Mouse (Mus musculus) heart, adult 2 months (tissue): ENCODE data around the gene Lnx2. TPM values are rescaled to one million over a fixed set of nuclear protein-coding genes. Genes with fewer than 3 reads are reported as not detected.

ENCODE experiments used
- DNase-seq, 2 experiments: peaks; one replicate each; pipeline ENCODE4 v3.0.0; 2021
- H3K27ac ChIP-seq: fragments of 200-600 bp; 2 replicates; pipeline ENCODE4 v1.8.1; 2022
- H3K27me3 ChIP-seq: fragments of 200-500 bp; 2 replicates; pipeline ENCODE4 v1.6.1; 2012; ENCODE audit warnings: mild to moderate bottlenecking, low read length, inconsistent platforms, mixed read lengths; ENCODE audit not compliant: control insufficient read depth, insufficient read depth
- H3K36me3 ChIP-seq: fragments of 200-500 bp; 2 replicates; pipeline ENCODE4 v1.6.1; 2012; ENCODE audit warnings: low read length, inconsistent platforms; ENCODE audit not compliant: control insufficient read depth, insufficient read depth
- H3K4me1 ChIP-seq: fragments of 200-500 bp; 2 replicates; pipeline ENCODE4 v1.6.1; 2011; ENCODE audit warnings: low read length; ENCODE audit not compliant: control insufficient read depth, insufficient read depth
- H3K4me3 ChIP-seq: fragments of 200-600 bp; 2 replicates; pipeline ENCODE4 v1.8.1; 2022
- H3K79me2 ChIP-seq: fragments of 200-500 bp; replicated peaks from 2 replicates; pipeline ENCODE4 v1.6.1; 2012; ENCODE audit warnings: mild to moderate bottlenecking, inconsistent platforms, low read length, moderate library complexity, mixed read lengths; ENCODE audit not compliant: control insufficient read depth, insufficient read depth
- H3K9ac ChIP-seq: fragments of 200-500 bp; 2 replicates; pipeline ENCODE4 v1.6.1; 2012; ENCODE audit warnings: low read depth, mild to moderate bottlenecking, control low read depth, inconsistent platforms, low read length, mixed read lengths
- CTCF ChIP-seq: fragments of 200-600 bp; IDR thresholded peaks from 2 replicates; pipeline ENCODE4 v1.8.1; 2022; ENCODE audit warnings: antibody characterized with exemption, mild to moderate bottlenecking, moderate library complexity
- EP300 ChIP-seq: fragments of 200-500 bp; IDR thresholded peaks from 2 replicates; pipeline ENCODE4 v1.6.1; 2011; ENCODE audit warnings: low read depth, low read length, control low read depth; ENCODE audit not compliant: insufficient read depth
- POLR2A ChIP-seq: fragments of 200-500 bp; IDR thresholded peaks from 2 replicates; pipeline ENCODE4 v1.6.1; 2011; ENCODE audit warnings: mild to moderate bottlenecking, low read depth, low read length, control low read depth; ENCODE audit not compliant: insufficient read depth
- WGBS: fragments of 180-500 bp; shearing (Covaris S2); methylation state at CpG from one replicate; pipeline ENCODE4 v1.1.7; 2018; 5-methylcytosine and 5-hydroxymethylcytosine counted together
- intact Hi-C: fragments of 180-260 bp; cut with DNase I; formaldehyde crosslinking; loops from one replicate; pipeline ENCODE4 v1.15.1; 2025
- polyA plus RNA-seq: library from polyadenylated mRNA; depleted of rRNA; stranded (reverse); fragments of >200 nt; gene quantifications from 2 replicates; pipeline ENCODE4 v1.2.3, GENCODE M21; 2012
- total RNA-seq, 2 experiments: library from RNA; stranded (reverse); gene quantifications; 2 replicates each; pipeline ENCODE4 v1.2.3; 2021

The Lnx2 gene
- total and polyA plus RNA-seq, 3 experiments: 9.5 to 14.5 (median 13.6) TPM

DNA sequence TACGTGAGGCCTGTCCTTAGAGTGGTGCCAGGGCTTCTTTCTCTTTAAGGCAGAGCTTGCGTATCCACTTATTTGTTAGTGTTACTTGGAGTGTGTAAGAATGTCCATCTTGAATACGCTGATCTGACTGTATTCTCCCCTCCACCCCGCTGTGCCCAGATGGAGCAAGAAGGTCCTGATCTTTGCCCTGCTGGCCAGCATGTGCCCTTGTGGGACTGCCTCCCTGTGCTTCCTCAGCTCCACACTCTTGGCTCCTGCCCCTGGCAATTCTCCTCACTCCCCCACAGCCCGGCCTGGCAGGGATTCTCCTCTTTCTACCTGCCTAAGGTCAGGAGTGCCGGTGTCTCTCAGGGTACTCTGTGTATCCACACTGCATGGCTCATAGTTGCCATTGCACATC, 95.0 kb downstream of the Lnx2 start:
- H3K36me3 ChIP-seq: no peaks in the 10 kb centered on the region
- no peaks in the 10 kb centered on the region for H3K79me2 ChIP-seq
- 79% methylated on average over 6 of the region's 6 CpGs for WGBS
- peaks cover 2% of the 10 kb centered on the region; the same call in 1 of the 2 replicates for H3K27me3 ChIP-seq
- no peak for DNase-seq
- no peak overlapping the region for H3K9ac ChIP-seq
- intact Hi-C loops: loop anchor here (5.0 kb wide), 3 partner anchors 39 to 336 kb away; no protein-coding TSS in a partner anchor
- H3K4me3 ChIP-seq: no peak overlapping the region
- no peak overlapping the region for H3K27ac ChIP-seq
- TF ChIP-seq EP300: no peak
- TF ChIP-seq POLR2A: no peak
- no peak for TF ChIP-seq CTCF
- H3K4me1 ChIP-seq: no peaks in the 10 kb centered on the region

DNA sequence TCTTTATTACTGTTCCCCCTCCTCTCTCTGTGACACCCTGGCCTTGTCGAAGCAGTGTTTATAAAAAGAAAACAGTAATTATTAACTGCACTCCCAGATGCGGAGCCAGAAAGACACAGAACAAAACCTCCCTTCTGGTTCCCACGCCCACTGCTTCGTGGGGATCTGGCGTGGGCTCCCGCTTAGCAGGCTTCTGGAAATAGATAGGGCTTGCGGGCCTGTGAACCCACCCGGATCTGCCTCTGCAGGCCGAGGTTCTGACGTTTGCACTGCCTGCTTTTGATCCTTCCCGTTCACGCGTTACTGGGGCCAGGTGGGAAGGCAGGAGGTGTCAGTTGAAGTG, 101.6 kb downstream of the Lnx2 start:
- H3K27me3 ChIP-seq: no peaks in the 10 kb centered on the region
- no peaks in the 10 kb centered on the region for H3K79me2 ChIP-seq
- H3K9ac ChIP-seq: no peak overlapping the region
- no peaks in the 10 kb centered on the region for H3K36me3 ChIP-seq
- H3K4me3 ChIP-seq: no peak overlapping the region
- WGBS: 51% methylated on average over 13 of the region's 13 CpGs
- H3K4me1 ChIP-seq: no peaks in the 10 kb centered on the region
- intact Hi-C loops: no loop called here
- DNase-seq: no peak
- no peak for TF ChIP-seq CTCF
- no peak for TF ChIP-seq POLR2A
- no peak for TF ChIP-seq EP300
- H3K27ac ChIP-seq: no peak overlapping the region

DNA sequence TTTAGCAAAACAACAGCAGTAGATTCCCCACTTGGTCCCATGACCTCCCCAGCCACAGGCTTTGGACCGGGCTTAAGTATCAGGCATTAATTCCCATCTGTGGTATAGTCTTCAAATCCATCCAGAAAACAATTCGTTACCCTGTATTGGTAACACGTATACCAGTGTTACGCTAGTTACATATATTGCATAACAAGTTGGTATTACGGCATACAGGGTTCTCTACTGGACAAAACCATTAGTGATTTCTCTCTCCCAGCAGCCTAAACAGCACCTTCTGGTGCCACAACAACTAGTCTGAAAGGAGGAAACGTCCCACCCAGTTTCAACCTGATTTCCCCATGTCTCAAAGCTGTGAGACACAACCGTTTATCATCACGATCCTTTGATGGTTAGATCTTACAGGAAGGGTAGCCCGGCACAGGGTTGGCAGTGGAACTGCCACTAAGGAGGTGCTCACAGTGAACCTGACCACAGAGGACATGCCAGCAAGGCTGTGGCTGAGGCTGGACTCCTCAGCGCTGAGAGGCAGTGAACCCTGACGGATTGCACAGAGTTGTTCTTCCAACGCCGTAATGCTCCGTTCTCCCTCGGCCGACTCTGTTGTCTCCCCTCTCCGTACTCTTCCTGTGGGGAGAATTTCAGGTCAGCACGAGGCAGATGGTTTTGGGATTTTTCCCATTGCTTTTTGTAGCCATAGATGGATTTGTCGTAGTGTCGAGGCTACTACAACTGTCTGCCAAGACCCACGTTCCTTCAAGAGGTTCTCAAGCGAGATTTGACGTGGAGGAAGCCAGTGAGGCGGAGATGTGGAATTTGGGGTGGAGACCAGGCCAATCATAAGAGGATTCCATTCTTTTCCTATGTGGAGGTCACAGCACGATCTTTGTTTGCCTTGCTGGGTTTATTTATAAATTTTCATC, 102.3 kb downstream of the Lnx2 start:
- 73% methylated on average over 25 of the region's 25 CpGs for WGBS
- Histone ChIP-seq H3K36me3 (no peaks in the 10 kb centered on the region), H3K27me3 (no peaks in the 10 kb centered on the region), H3K79me2 (no peaks in the 10 kb centered on the region), H3K4me1 (no peaks in the 10 kb centered on the region), H3K4me3 (no peak overlapping the region), H3K27ac (no peak overlapping the region), H3K9ac (no peak overlapping the region)
- intact Hi-C loops: no loop called here
- TF ChIP-seq POLR2A: no peak
- no peak for TF ChIP-seq EP300
- no peak for TF ChIP-seq CTCF
- DNase-seq: no peak

DNA sequence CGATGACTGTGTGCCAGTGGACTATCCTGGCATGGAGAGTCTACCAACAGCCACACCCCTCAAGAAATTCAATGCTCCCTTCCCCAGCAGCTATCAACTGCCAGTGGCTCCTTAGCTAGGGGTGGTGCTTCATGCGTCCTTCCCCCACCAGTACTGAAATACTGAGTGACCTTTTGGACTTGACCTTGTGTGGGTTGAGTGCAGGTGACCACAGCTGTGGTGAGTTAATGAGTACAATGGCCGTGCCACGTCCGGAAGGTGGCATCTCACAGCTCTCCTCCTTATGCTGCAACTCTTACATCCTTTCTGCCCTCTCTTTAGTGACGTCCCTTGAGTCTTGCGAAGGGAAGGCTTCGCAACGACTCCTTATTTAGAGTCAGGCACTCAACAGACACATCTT, 103.0 kb downstream of the Lnx2 start:
- Histone ChIP-seq H3K36me3 (no peaks in the 10 kb centered on the region), H3K79me2 (no peaks in the 10 kb centered on the region), H3K27me3 (no peaks in the 10 kb centered on the region), H3K27ac (no peak overlapping the region), H3K4me1 (no peaks in the 10 kb centered on the region), H3K9ac (no peak overlapping the region), H3K4me3 (no peak overlapping the region)
- WGBS: 87% methylated on average over 9 of the region's 9 CpGs
- DNase-seq: no peak
- intact Hi-C loops: no loop called here
- no peak for TF ChIP-seq POLR2A
- TF ChIP-seq CTCF: no peak
- no peak for TF ChIP-seq EP300

DNA sequence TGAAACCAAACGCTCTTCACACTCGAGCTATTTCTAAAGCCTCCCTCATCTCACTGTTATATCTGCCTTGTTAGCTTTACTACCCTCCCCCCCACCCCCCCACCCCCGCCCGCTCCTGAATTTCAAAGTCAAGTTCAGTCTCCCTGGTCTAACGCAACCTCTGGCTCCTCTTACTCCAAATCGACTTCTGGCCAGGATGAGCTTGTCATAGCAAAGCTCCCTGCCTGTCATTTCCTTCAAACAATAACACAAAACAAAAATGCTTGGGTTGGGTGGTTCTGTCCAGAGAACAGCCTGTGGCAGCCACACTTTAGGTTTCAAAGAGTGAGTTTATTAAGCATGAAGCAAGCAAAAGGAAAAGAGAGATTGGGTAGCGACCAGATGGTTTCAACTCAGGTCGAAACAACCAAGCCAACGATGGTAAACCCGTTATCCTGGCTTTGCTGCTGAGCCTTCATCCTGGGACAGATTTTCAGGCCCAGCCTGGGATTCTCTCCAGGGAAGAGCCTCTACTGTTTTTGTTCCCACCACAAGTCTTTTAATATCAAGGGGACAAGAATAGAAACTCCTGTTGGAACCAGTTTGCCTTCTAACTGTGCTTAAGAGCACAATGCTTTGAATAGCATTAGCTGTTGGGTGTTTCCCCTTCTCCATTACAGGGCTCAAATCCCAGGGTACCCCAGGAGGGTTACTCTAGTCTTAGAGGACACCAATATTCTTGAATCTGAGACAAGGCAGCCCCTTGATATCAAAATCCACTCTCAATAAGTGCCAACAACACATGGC, 104.4 kb downstream of the Lnx2 start:
- DNase-seq: no peak
- intact Hi-C loops: no loop called here
- Histone ChIP-seq H3K79me2 (no peaks in the 10 kb centered on the region), H3K4me1 (no peaks in the 10 kb centered on the region), H3K27me3 (no peaks in the 10 kb centered on the region), H3K27ac (no peak overlapping the region), H3K36me3 (no peaks in the 10 kb centered on the region), H3K4me3 (no peak overlapping the region), H3K9ac (no peak overlapping the region)
- TF ChIP-seq CTCF (no peak), POLR2A (no peak), EP300 (no peak)
- WGBS: 58% methylated on average over 10 of the region's 10 CpGs
